Mouse (Mus musculus): ENCODE measurements at regions not wholly inside any gene's neighbourhood (a gene's known extent, or its start where the extent isn't known, plus 50 kb on each side); places are given as distances from the start of the nearest gene placed in this dataset.
A peak's percentile ranks its signal among the peaks of the same experiment; 100 is the strongest.

DNA sequence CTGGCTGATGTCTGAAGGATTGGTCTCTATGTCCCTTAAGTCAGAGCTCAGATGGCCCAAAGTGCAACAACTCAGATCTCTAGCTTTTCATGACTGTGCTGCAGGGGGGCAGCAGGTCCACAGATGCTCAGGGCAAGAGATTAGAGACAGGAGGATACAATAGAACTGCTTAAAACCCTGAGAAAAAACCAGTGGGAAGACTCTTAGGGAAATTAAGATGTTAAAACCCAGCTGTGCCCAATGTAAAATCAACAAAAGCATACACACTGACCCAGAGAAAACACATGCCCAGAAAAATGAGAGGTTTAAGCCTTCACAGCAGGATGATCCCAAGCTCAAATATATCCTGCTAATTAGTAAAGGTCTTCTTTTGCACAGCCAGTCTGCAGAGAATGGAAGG is 403.5 kb downstream of the Klhl13 start:
- Histone ChIP-seq H3K27me3 (replicated peaks; ENCODE audit: control insufficient read depth, insufficient read depth, low read length) (no peaks in the 10 kb centered on the region), H3K4me3 (replicated peaks; ENCODE audit: low read length) (no peak overlapping the region), H3K9ac (replicated peaks; ENCODE audit: low read depth, low read length) (no peak overlapping the region), H3K36me3 (ENCODE audit: control insufficient read depth, insufficient read depth) (no peaks in the 10 kb centered on the region), H3K9me3 (ENCODE audit: control insufficient read depth, low read length) (no peaks in the 10 kb centered on the region), H3K4me2 (ENCODE audit: low read length) (no peak overlapping the region), H3K27ac (ENCODE audit: low read length) (no peak overlapping the region), H3K4me1 (replicated peaks; ENCODE audit: control insufficient read depth, insufficient read depth, low read length) (no peaks in the 10 kb centered on the region)
- no peak for ATAC-seq

DNA sequence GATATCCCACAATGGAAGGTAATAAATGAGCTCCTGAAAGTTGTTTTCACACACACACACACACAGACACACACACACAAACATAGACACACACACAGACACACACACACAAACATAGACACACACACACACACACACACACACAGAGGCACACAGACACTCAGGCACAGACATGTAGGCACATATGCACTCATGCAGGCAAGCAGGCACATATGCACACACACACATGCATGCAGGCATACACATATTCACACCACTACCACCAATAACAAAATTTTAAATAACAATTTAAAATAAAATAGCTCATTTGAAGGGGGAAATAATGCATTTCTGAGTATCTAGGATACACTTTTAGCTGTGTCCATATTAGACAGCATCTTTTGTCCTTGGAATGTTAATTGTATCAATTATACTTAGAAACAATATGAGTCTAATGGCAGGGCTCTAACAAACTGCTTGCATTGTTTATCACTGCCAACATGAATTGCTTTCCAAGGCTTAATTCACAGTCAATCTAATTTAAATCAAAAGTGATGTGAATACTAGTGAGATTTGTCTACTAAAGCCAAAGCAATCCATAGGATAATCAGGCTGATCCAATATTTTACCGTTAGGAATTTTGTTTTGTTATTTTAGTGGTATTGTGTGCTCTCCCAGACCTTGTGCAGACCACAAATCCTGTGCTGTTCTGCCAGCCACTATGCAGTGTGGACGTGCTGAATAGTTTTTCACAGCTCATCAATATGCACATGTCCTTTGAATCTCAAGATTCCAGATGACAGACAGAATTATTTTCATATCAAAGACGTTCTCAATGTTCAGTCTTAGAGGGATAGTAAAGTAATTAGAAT is 414.3 kb downstream of the Klhl13 start:
- Histone ChIP-seq H3K9ac (replicated peaks; ENCODE audit: low read depth, low read length) (no peak overlapping the region), H3K27ac (ENCODE audit: low read length) (no peak overlapping the region), H3K4me3 (replicated peaks; ENCODE audit: low read length) (no peak overlapping the region), H3K4me1 (replicated peaks; ENCODE audit: control insufficient read depth, insufficient read depth, low read length) (no peaks in the 10 kb centered on the region), H3K4me2 (ENCODE audit: low read length) (no peak overlapping the region), H3K27me3 (replicated peaks; ENCODE audit: control insufficient read depth, insufficient read depth, low read length) (no peaks in the 10 kb centered on the region), H3K9me3 (ENCODE audit: control insufficient read depth, low read length) (no peaks in the 10 kb centered on the region), H3K36me3 (ENCODE audit: control insufficient read depth, insufficient read depth) (no peaks in the 10 kb centered on the region)
- WGBS, result 20% methylated on average over 3 of the region's 3 CpGs
- ATAC-seq, result peak; percentile 84
